In the genomic region with DNA sequence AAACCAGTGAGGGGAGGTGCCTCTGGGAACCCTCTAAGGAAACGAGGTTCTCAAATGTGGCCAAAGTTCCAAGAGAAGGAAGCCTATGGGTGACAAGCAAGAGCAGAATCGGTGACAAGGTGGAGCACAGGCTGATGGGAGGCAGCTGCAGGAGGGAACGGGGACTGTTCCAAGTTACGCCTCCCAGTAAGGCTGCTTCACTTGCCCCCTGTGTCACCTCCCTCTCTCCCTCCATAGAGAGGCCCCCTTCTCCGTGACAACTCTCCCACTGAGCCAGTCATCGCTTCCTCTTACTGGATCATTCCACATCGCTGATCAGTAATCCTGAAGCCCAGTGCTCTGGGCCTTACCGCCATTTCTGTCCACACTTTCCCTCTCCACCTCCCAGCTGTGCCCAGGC, we compare ENCODE assay signal across 13 mouse cellular contexts. TPM values are rescaled to one million over a fixed set of nuclear protein-coding genes. Genes with fewer than 3 reads are reported as not detected.
A peak's percentile ranks its signal among the peaks of the same experiment; 100 is the strongest.
DNase-seq lines count a peak whose midpoint lies in the region; ATAC-seq and TF ChIP-seq lines count a peak whose summit lies in the region.
"Had no signal": no experiment of that assay in that cellular context is flagged by ENCODE, and none has a peak within 500 bp of the region (broad histone marks: within the 10 kb centered on the region; RNA-seq: fewer than 3 reads in every experiment).

No protein-coding gene starts in this region.

- no peaks in the 10 kb centered on the region for H3K27me3 ChIP-seq in heart, embryonic 13.5 days (replicated peaks)
- H3K27me3 ChIP-seq in lung, embryonic 15.5 days: no peaks in the 10 kb centered on the region
- no peaks in the 10 kb centered on the region for H3K27me3 ChIP-seq in midbrain, postnatal 0 days (ENCODE audit: insufficient read depth, low read length)
- H3K27me3 ChIP-seq: embryonic facial prominence, embryonic 13.5 days had no signal

- H3K27ac ChIP-seq in heart, embryonic 13.5 days (replicated peaks): 0 out of 2 replicates have a peak overlapping the region, but pooled peaks have one; percentile 3
- peak overlapping the region; percentile 7; the same call in 1 of the 2 replicates for H3K27ac ChIP-seq in lung, embryonic 15.5 days
- H3K27ac ChIP-seq in midbrain, postnatal 0 days (ENCODE audit: low read depth, low read length): no peak overlapping the region
- H3K27ac ChIP-seq: gastrocnemius, adult 2 months had no signal

- ATAC-seq in heart, embryonic 13.5 days (ENCODE audit: extremely low read depth, insufficient number of reproducible peaks, low FRiP score, low TSS enrichment): no peak
- ATAC-seq in lung, embryonic 15.5 days (ENCODE audit: borderline replicate concordance, extremely low read depth, low FRiP score, low TSS enrichment): no peak
- no peak for ATAC-seq in midbrain, postnatal 0 days (ENCODE audit: low FRiP score)
- ATAC-seq: inflammation-experienced regulatory T-cells, adult 6 months had no signal

- no peak for DNase-seq in heart, adult 9 months (ENCODE audit: low spot score in 2 of 2)
- DNase-seq in lung, postnatal 25 days (ENCODE audit: low spot score): no peak
- peak; percentile 32 to 51 for DNase-seq in kidney, adult 8-10 months
- DNase-seq in midbrain, postnatal 0 days (ENCODE audit: low spot score): no peak
- no peak for DNase-seq in layer of hippocampus, postnatal 36 days
- no peak for DNase-seq in layer of hippocampus, postnatal 25 days (ENCODE audit: extremely low spot score in 1 of 2, low spot score in 1 of 2)
- DNase-seq: gastrocnemius, adult 2 months; lung, postnatal 36 days; right cerebral cortex, postnatal 14 days had no signal

- H3K4me1 ChIP-seq in heart, embryonic 13.5 days: peaks cover 75% of the 10 kb centered on the region
- peaks cover 55% of the 10 kb centered on the region for H3K4me1 ChIP-seq in lung, embryonic 15.5 days
- peaks cover 19% of the 10 kb centered on the region for H3K4me1 ChIP-seq in midbrain, postnatal 0 days (ENCODE audit: insufficient read depth, low read length)

- H3K36me3 ChIP-seq in heart, embryonic 13.5 days: peaks cover 34% of the 10 kb centered on the region
- H3K36me3 ChIP-seq in lung, embryonic 15.5 days: peaks cover 37% of the 10 kb centered on the region
- H3K36me3 ChIP-seq in midbrain, postnatal 0 days (ENCODE audit: insufficient read depth, low read length): peaks cover 38% of the 10 kb centered on the region

- H3K9ac ChIP-seq in heart, embryonic 13.5 days: peak overlapping the region; percentile 10; the same call in 1 of the 2 replicates
- no peak overlapping the region for H3K9ac ChIP-seq in lung, embryonic 15.5 days
- 0 out of 2 replicates have a peak overlapping the region, but pooled peaks have one; percentile 19 for H3K9ac ChIP-seq in midbrain, postnatal 0 days (replicated peaks; ENCODE audit: low read length, poor library complexity, severe bottlenecking)

- H3K4me3 ChIP-seq in heart, embryonic 13.5 days: no peak overlapping the region
- no peak overlapping the region for H3K4me3 ChIP-seq in lung, embryonic 15.5 days
- no peak overlapping the region for H3K4me3 ChIP-seq in midbrain, postnatal 0 days (ENCODE audit: low read depth, low read length)
- H3K4me3 ChIP-seq: embryonic facial prominence, embryonic 13.5 days; gastrocnemius, adult 2 months had no signal

- 33% methylated on average over 8 of the region's 8 CpGs for WGBS in heart, embryonic 13.5 days
- 52% methylated on average over 8 of the region's 8 CpGs for WGBS in lung, embryonic 15.5 days
- 41% methylated on average over 8 of the region's 8 CpGs for WGBS in midbrain, postnatal 0 days

- H3K9me3 ChIP-seq in heart, embryonic 13.5 days: no peaks in the 10 kb centered on the region
- no peaks in the 10 kb centered on the region for H3K9me3 ChIP-seq in lung, embryonic 15.5 days
- H3K9me3 ChIP-seq in midbrain, postnatal 0 days (ENCODE audit: low read length): no peaks in the 10 kb centered on the region
- H3K9me3 ChIP-seq: embryonic facial prominence, embryonic 13.5 days had no signal

- TF ChIP-seq CTCF in midbrain, postnatal 0 days (IDR thresholded peaks at IDR 0.05): no peak

- no peak overlapping the region for H3K4me2 ChIP-seq in heart, embryonic 13.5 days
- H3K4me2 ChIP-seq in lung, embryonic 15.5 days: no peak overlapping the region
- no peak overlapping the region for H3K4me2 ChIP-seq in midbrain, postnatal 0 days (ENCODE audit: low read depth, low read length, poor library complexity, severe bottlenecking)
- H3K4me2 ChIP-seq: embryonic facial prominence, embryonic 13.5 days had no signal

RNA-seq across cellular contexts. Expression of gene Dchs1, which starts 12.8 kb away (rescaled TPM):
- polyA plus RNA-seq in heart, embryonic 13.5 days (2015; fragmentation: Nextera tagmentation; extraction: Ambion mirVana): 4.7 and 5.9 TPM in 2 replicates
- 9.3 and 9.4 TPM in 2 replicates for polyA plus RNA-seq in lung, embryonic 15.5 days (2015; fragmentation: Nextera tagmentation; extraction: Ambion mirVana)
- total RNA-seq in midbrain, postnatal 0 days (2014; rRNA removed): 101 and 105 TPM in 2 replicates
- polyA plus RNA-seq in midbrain, postnatal 0 days (2015; fragmentation: Nextera tagmentation; extraction: Ambion mirVana): 7.0 and 7.5 TPM in 2 replicates
- total RNA-seq in layer of hippocampus, postnatal 36 days (2021): 10 to 100 TPM; 13.9 to 15.6 TPM
- 10 to 100 TPM; 15.9 to 18.3 TPM for total RNA-seq in layer of hippocampus, postnatal 25 days (2021)

RNA-seq across cellular contexts. Expression of gene Tpp1, which starts 22.6 kb away (rescaled TPM):
- 80.7 and 88.2 TPM in 2 replicates for polyA plus RNA-seq in heart, embryonic 13.5 days (2015; fragmentation: Nextera tagmentation; extraction: Ambion mirVana)
- 73.4 and 78.8 TPM in 2 replicates for polyA plus RNA-seq in lung, embryonic 15.5 days (2015; fragmentation: Nextera tagmentation; extraction: Ambion mirVana)
- 38.3 and 66.8 TPM in 2 replicates for total RNA-seq in midbrain, postnatal 0 days (2014; rRNA removed)
- 41.3 and 42.2 TPM in 2 replicates for polyA plus RNA-seq in midbrain, postnatal 0 days (2015; fragmentation: Nextera tagmentation; extraction: Ambion mirVana)
- 10 to 100 TPM; 59.7 to 67.7 TPM for total RNA-seq in layer of hippocampus, postnatal 36 days (2021)
- 10 to 100 TPM; 61.4 to 61.8 TPM for total RNA-seq in layer of hippocampus, postnatal 25 days (2021)

RNA-seq across cellular contexts. Expression of gene Taf10, which starts 30.5 kb away (rescaled TPM):
- 120 and 134 TPM in 2 replicates for polyA plus RNA-seq in heart, embryonic 13.5 days (2015; fragmentation: Nextera tagmentation; extraction: Ambion mirVana)
- polyA plus RNA-seq in lung, embryonic 15.5 days (2015; fragmentation: Nextera tagmentation; extraction: Ambion mirVana): 131 and 136 TPM in 2 replicates
- total RNA-seq in midbrain, postnatal 0 days (2014; rRNA removed): 65.7 and 87.1 TPM in 2 replicates
- 91.2 and 102 TPM in 2 replicates for polyA plus RNA-seq in midbrain, postnatal 0 days (2015; fragmentation: Nextera tagmentation; extraction: Ambion mirVana)
- 100 to 1,000 TPM; 119 to 122 TPM for total RNA-seq in layer of hippocampus, postnatal 36 days (2021)
- total RNA-seq in layer of hippocampus, postnatal 25 days (2021): 100 to 1,000 TPM; 122 to 128 TPM

RNA-seq across cellular contexts. Expression of gene Mrpl17, which starts 36.2 kb away (rescaled TPM):
- 226 and 239 TPM in 2 replicates for polyA plus RNA-seq in heart, embryonic 13.5 days (2015; fragmentation: Nextera tagmentation; extraction: Ambion mirVana)
- polyA plus RNA-seq in lung, embryonic 15.5 days (2015; fragmentation: Nextera tagmentation; extraction: Ambion mirVana): 340 and 374 TPM in 2 replicates
- total RNA-seq in midbrain, postnatal 0 days (2014; rRNA removed): 16.6 and 18.6 TPM in 2 replicates
- 173 and 192 TPM in 2 replicates for polyA plus RNA-seq in midbrain, postnatal 0 days (2015; fragmentation: Nextera tagmentation; extraction: Ambion mirVana)
- 100 to 1,000 TPM; 107 to 108 TPM for total RNA-seq in layer of hippocampus, postnatal 36 days (2021)
- 100 to 1,000 TPM in 1 of 2 experiments, 10 to 100 TPM in 1; 95.6 to 113 TPM for total RNA-seq in layer of hippocampus, postnatal 25 days (2021)

RNA-seq across cellular contexts. Expression of gene Rrp8, which starts 37.5 kb away (rescaled TPM):
- 25.0 and 25.1 TPM in 2 replicates for polyA plus RNA-seq in heart, embryonic 13.5 days (2015; fragmentation: Nextera tagmentation; extraction: Ambion mirVana)
- polyA plus RNA-seq in lung, embryonic 15.5 days (2015; fragmentation: Nextera tagmentation; extraction: Ambion mirVana): 39.6 and 41.4 TPM in 2 replicates
- total RNA-seq in midbrain, postnatal 0 days (2014; rRNA removed): 19.1 and 29.3 TPM in 2 replicates
- 16.1 and 19.4 TPM in 2 replicates for polyA plus RNA-seq in midbrain, postnatal 0 days (2015; fragmentation: Nextera tagmentation; extraction: Ambion mirVana)
- total RNA-seq in layer of hippocampus, postnatal 36 days (2021): 10 to 100 TPM; 10.7 to 15.8 TPM
- total RNA-seq in layer of hippocampus, postnatal 25 days (2021): 10 to 100 TPM in 1 of 2 experiments, 1 to 10 TPM in 1; 9.2 to 10.7 TPM

Comparison
In these comparisons a context has a peak if more than half of its experiments do, and no peak if none do; other contexts are left out.
1. DNase-seq: peak in kidney, adult 8-10 months (2 of 2); none in heart, adult 9 months (0 of 2), lung, postnatal 25 days (single experiment), midbrain, postnatal 0 days (single experiment), layer of hippocampus, postnatal 36 days (0 of 2) and layer of hippocampus, postnatal 25 days (0 of 2).